Mouse (Mus musculus) myocyte (in vitro differentiated cells): ENCODE results near the gene Aim2. TPM values are rescaled to one million over a fixed set of nuclear protein-coding genes. Genes with fewer than 3 reads are reported as not detected.

Experiments used
- H3K27me3 ChIP-seq: one replicate; pipeline ENCODE4 v1.6.1; 2011; ENCODE audit not compliant: control insufficient read depth, insufficient read depth, insufficient read length
- H3K36me3 ChIP-seq: one replicate; pipeline ENCODE4 v1.6.1; 2011; ENCODE audit not compliant: control insufficient read depth, insufficient read depth
- H3K4me2 ChIP-seq: one replicate; pipeline ENCODE4 v1.6.1; 2011; ENCODE audit warnings: low read depth, control low read depth
- H3K4me3 ChIP-seq: one replicate; pipeline ENCODE4 v1.5.1; 2011; ENCODE audit warnings: mild to moderate bottlenecking, control low read depth, moderate library complexity
- H3K79me2 ChIP-seq: one replicate; pipeline ENCODE4 v1.6.1; 2011; ENCODE audit not compliant: control insufficient read depth, insufficient read depth
- H3ac ChIP-seq: one replicate; pipeline ENCODE4 v1.6.1; 2011; ENCODE audit not compliant: control insufficient read depth, insufficient read length
- CEBPB ChIP-seq: IDR thresholded peaks from 2 replicates; pipeline ENCODE4 v1.6.1; 2011; ENCODE audit warnings: mild to moderate bottlenecking, moderate library complexity; ENCODE audit not compliant: poor library complexity, insufficient read depth, severe bottlenecking
- E2F4 ChIP-seq: IDR thresholded peaks from one replicate; pipeline ENCODE4 v1.6.1; 2011; ENCODE audit warnings: mild to moderate bottlenecking, control low read depth, moderate library complexity; ENCODE audit not compliant: insufficient read depth
- MAX ChIP-seq: IDR thresholded peaks from one replicate; pipeline ENCODE4 v1.6.1; 2011; ENCODE audit warnings: low read depth, mild to moderate bottlenecking, control low read depth
- MYOD1 ChIP-seq, 3 experiments: IDR thresholded peaks; one replicate each; pipeline ENCODE4 v1.6.1; 2011; ENCODE audit warnings: control low read depth in 2 of 3, low read depth in 2 of 3, mild to moderate bottlenecking in 2 of 3, moderate library complexity in 1 of 3; ENCODE audit not compliant: insufficient read length in 2 of 3, control insufficient read depth in 1 of 3
- MYOG ChIP-seq, 3 experiments: IDR thresholded peaks; one replicate each; pipeline ENCODE4 v1.6.1; 2011; ENCODE audit warnings: control low read depth in 2 of 3, low read depth in 2 of 3, mild to moderate bottlenecking in 2 of 3; ENCODE audit not compliant: insufficient read length in 2 of 3, control insufficient read depth in 1 of 3, insufficient read depth in 1 of 3
- POLR2A ChIP-seq: IDR thresholded peaks from one replicate; pipeline ENCODE4 v1.6.1; 2011; ENCODE audit warnings: low read depth, mild to moderate bottlenecking, control low read depth, moderate library complexity; ENCODE audit not compliant: insufficient read length
- POLR2AphosphoS2 ChIP-seq: IDR thresholded peaks from one replicate; pipeline ENCODE4 v1.6.1; 2011; ENCODE audit warnings: low read depth, control low read depth; ENCODE audit not compliant: insufficient read length
- REST ChIP-seq: IDR thresholded peaks from one replicate; pipeline ENCODE4 v1.6.1; 2011; ENCODE audit warnings: mild to moderate bottlenecking, control low read depth, moderate library complexity; ENCODE audit not compliant: insufficient read depth, insufficient read length
- SRF ChIP-seq: IDR thresholded peaks from one replicate; pipeline ENCODE4 v1.6.1; 2011; ENCODE audit warnings: low read depth; ENCODE audit not compliant: control insufficient read depth, insufficient read length
- TCF12 ChIP-seq: IDR thresholded peaks from one replicate; pipeline ENCODE4 v1.6.1; 2011; ENCODE audit warnings: mild to moderate bottlenecking, control low read depth; ENCODE audit not compliant: poor library complexity, insufficient read depth, severe bottlenecking
- TCF3 ChIP-seq: IDR thresholded peaks from one replicate; pipeline ENCODE4 v1.6.1; 2011; ENCODE audit warnings: low read depth, control low read depth; ENCODE audit not compliant: insufficient read length
- USF1 ChIP-seq: IDR thresholded peaks from one replicate; pipeline ENCODE4 v1.6.1; 2011; ENCODE audit warnings: low read depth, mild to moderate bottlenecking, control low read depth, moderate library complexity
- polyA plus RNA-seq: library from polyadenylated mRNA; unstranded; fragments of >200 nt; fragmentation: generic; extraction: Trizol; gene quantifications from one replicate; pipeline ENCODE4 v1.2.1, GENCODE M21; 2012; ENCODE audit warnings: missing spikeins

Aim2 gene
- polyA plus RNA-seq, 1 experiment: 5.7 TPM

GRCm38 (mm10) chr1:173333312-173334253 lies 17.1 kb upstream of the Aim2 start, which contains the start of gene Ackr1:
Gene Ackr1 (minus strand): TSS chr1:173333750.
- H3K36me3 ChIP-seq: no peaks in the 10 kb centered on the region
- H3K79me2 ChIP-seq: no peaks in the 10 kb centered on the region
- no peak within 1 kb of the TSS for H3K4me2 ChIP-seq
- no peak within 1 kb of the TSS for H3K4me3 ChIP-seq
- H3ac ChIP-seq: no peak within 1 kb of the TSS
- TF ChIP-seq CEBPB (no peak), POLR2AphosphoS2 (no peak), TCF12 (no peak), USF1 (no peak), POLR2A (no peak), MAX (no peak), REST (no peak), SRF (no peak), MYOD1 (IDR thresholded peaks at IDR 0.05; ENCODE audit: control insufficient read depth in 1 of 3, insufficient read length in 2 of 3, low read depth in 2 of 3) (no peak), E2F4 (no peak), MYOG (IDR thresholded peaks at IDR 0.05; ENCODE audit: control insufficient read depth in 1 of 3, insufficient read depth in 1 of 3, insufficient read length in 2 of 3, low read depth in 2 of 3) (no peak)
- H3K27me3 ChIP-seq: no peaks in the 10 kb centered on the region

DNA sequence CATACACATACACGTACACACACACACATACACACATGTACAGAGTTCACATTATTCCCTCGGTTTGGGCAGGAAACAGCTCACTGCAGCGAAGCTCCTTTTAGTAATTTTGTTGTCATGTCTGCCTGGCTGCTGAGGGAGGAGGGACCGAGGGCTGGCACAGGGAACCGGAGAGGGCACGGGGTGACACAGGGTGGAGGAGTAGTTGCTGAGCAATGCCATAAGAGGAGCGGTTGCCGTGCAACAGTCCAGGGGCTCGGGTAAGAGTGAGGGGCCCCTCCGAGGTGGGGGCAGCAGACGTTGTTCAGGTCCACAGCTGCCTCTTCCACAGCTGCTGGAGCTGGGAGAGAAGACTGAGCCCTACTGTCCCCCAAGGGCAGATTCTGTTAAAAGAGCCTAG lies 14.8 kb upstream of the Aim2 start:
- Histone ChIP-seq H3K27me3 (no peaks in the 10 kb centered on the region), H3K4me2 (no peak overlapping the region), H3K4me3 (no peak overlapping the region), H3K36me3 (no peaks in the 10 kb centered on the region), H3ac (no peak overlapping the region), H3K79me2 (no peaks in the 10 kb centered on the region)
- no peak for TF ChIP-seq CEBPB
- no peak for TF ChIP-seq MYOG (IDR thresholded peaks at IDR 0.05; ENCODE audit: control insufficient read depth in 1 of 3, insufficient read depth in 1 of 3, insufficient read length in 2 of 3, low read depth in 2 of 3)
- TF ChIP-seq TCF3: no peak
- no peak for TF ChIP-seq MAX
- TF ChIP-seq POLR2A: no peak
- TF ChIP-seq REST: no peak
- TF ChIP-seq MYOD1 (IDR thresholded peaks at IDR 0.05; ENCODE audit: control insufficient read depth in 1 of 3, insufficient read length in 2 of 3, low read depth in 2 of 3): no peak
- no peak for TF ChIP-seq SRF
- TF ChIP-seq E2F4: no peak
- no peak for TF ChIP-seq POLR2AphosphoS2
- no peak for TF ChIP-seq USF1
- TF ChIP-seq TCF12: no peak

- TF ChIP-seq TCF3 (no peak), CEBPB (no peak), POLR2A (no peak), REST (no peak), TCF12 (no peak), E2F4 (no peak), MYOD1 (IDR thresholded peaks at IDR 0.05; ENCODE audit: control insufficient read depth in 1 of 3, insufficient read length in 2 of 3, low read depth in 2 of 3) (no peak)
- Histone ChIP-seq H3K4me2 (no peak overlapping the region), H3K4me3 (no peak overlapping the region), H3K79me2 (no peaks in the 10 kb centered on the region), H3ac (no peak overlapping the region), H3K27me3 (no peaks in the 10 kb centered on the region), H3K36me3 (no peaks in the 10 kb centered on the region)
Measured at GRCm38 (mm10) chr1:173337008-173337407, 13.7 kb upstream of the Aim2 start.

DNA sequence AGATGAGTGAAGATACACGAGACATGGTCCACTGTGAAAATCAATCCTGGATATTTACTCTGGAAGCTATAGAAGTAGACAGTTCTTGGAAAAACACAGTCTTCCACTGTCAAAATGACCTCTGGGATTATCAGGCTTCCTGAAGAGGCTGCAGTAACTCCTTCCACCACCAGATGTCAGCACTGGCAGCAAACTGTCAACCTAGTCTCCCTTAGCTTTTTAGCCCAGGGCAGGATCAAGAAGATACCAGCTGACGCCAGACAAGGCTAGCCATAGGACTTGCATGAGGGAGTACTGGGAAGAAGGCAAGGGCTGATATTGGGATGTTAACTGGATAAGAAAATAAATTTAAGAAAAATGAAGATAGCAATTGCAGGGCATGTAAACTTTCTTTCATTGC lies 11.1 kb upstream of the Aim2 start:
- H3ac ChIP-seq: no peak overlapping the region
- no peak overlapping the region for H3K4me2 ChIP-seq
- no peaks in the 10 kb centered on the region for H3K27me3 ChIP-seq
- H3K4me3 ChIP-seq: no peak overlapping the region
- TF ChIP-seq SRF (no peak), MYOG (IDR thresholded peaks at IDR 0.05; ENCODE audit: control insufficient read depth in 1 of 3, insufficient read depth in 1 of 3, insufficient read length in 2 of 3, low read depth in 2 of 3) (no peak), MYOD1 (IDR thresholded peaks at IDR 0.05; ENCODE audit: control insufficient read depth in 1 of 3, insufficient read length in 2 of 3, low read depth in 2 of 3) (no peak), REST (no peak), E2F4 (no peak)
- H3K79me2 ChIP-seq: no peaks in the 10 kb centered on the region
- H3K36me3 ChIP-seq: no peaks in the 10 kb centered on the region

- no peaks in the 10 kb centered on the region for H3K36me3 ChIP-seq
- H3K4me2 ChIP-seq: no peak overlapping the region
- no peak overlapping the region for H3K4me3 ChIP-seq
- TF ChIP-seq POLR2AphosphoS2: no peak
- TF ChIP-seq TCF3: no peak
- TF ChIP-seq POLR2A: no peak
- no peak for TF ChIP-seq TCF12
- no peak for TF ChIP-seq E2F4
- TF ChIP-seq REST: no peak
- TF ChIP-seq MYOD1 (IDR thresholded peaks at IDR 0.05; ENCODE audit: control insufficient read depth in 1 of 3, insufficient read length in 2 of 3, low read depth in 2 of 3): no peak
- TF ChIP-seq MAX: no peak
- no peak for TF ChIP-seq SRF
- no peak for TF ChIP-seq USF1
- TF ChIP-seq CEBPB: no peak
- TF ChIP-seq MYOG (IDR thresholded peaks at IDR 0.05; ENCODE audit: control insufficient read depth in 1 of 3, insufficient read depth in 1 of 3, insufficient read length in 2 of 3, low read depth in 2 of 3): no peak
- no peaks in the 10 kb centered on the region for H3K79me2 ChIP-seq
- H3K27me3 ChIP-seq: no peaks in the 10 kb centered on the region
- no peak overlapping the region for H3ac ChIP-seq
Measured at GRCm38 (mm10) chr1:173342425-173342824, 8.3 kb upstream of the Aim2 start.
